Mouse (Mus musculus): ENCODE data around the gene Iqcf1. TPM values are rescaled to one million over a fixed set of nuclear protein-coding genes. Genes with fewer than 3 reads are reported as not detected.

The Iqcf1 gene
- polyA plus RNA-seq (2012; fragmentation: generic; extraction: Trizol) = under 1 TPM in 1 of 2 experiments, not detected in 1; 0.14 TPM

DNA sequence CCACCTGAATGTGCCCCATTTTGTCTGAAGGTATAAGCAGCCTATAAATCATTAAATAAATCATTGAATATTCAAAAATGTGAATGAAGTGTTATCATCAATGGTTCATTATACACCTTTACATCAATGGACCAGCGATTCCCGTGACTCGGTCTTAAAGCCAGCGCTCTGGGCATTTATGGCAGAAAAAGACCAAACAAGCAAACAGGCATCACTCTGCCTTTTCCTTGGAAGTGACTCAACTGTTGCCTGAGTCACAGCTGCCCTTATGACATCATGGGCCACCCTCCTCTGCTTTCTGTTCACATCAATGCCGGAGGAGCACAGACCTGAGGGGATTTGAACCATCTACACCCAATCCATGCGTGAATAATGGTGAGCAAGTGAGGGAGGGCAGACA is at the start of gene Iqcf1:
TSS of gene Iqcf1 (plus strand) at position 301 of the 400 bp plus-strand sequence.

DNA sequence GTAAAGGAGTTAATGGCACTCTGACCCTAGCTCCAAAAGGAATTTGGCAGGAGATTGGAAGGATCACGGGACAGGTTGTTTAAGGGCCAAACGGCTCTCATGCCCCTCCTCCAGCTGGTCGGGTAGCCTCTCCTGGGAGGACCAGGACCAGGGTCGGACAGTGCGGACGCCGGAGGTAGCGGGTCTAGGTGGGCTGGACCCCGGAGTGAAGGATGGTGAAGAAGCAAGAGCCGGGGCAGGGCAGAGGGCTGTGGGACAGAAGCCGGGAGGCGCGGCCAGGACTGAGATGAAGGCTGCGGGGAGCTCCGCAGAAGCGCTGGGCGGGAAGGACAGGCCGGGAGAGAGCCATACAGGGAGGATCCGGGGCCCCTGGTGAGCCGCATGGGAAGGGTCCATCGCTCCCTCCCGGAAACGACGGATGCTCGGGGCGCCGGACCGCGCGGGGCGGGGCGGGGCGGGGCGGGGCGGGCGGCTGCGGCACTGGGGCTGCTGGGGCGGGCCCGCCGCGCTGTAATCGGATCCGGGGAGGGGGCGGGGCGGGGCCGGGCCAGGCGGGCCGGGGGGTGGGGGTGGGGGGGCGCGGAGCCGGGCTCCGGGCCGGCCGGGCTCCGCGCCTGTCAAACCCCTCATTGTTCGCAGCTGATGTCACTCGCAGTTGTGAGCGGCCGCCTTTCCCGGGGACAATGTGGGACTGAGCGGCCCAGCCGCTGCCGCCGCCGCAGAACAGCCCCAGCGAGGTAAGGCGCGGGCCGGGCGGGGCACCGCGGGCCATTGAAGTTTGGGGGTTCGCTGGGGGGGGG is 46.3 kb upstream of the Iqcf1 start, which contains the start of gene Pcbp4:
TSS of gene Pcbp4 (plus strand) at position 21 of the 800 bp plus-strand sequence.

GRCm38 (mm10) chr9:106465571-106466200 is 34.1 kb upstream of the Iqcf1 start, which contains the start of gene Gpr62:
Gpr62 (minus strand) TSS chr9:106465938.

GRCm38 (mm10) chr9:106475663-106476001 is 24.1 kb upstream of the Iqcf1 start, which contains the start of gene Rrp9:
Rrp9 (plus strand) TSS chr9:106475963.

DNA sequence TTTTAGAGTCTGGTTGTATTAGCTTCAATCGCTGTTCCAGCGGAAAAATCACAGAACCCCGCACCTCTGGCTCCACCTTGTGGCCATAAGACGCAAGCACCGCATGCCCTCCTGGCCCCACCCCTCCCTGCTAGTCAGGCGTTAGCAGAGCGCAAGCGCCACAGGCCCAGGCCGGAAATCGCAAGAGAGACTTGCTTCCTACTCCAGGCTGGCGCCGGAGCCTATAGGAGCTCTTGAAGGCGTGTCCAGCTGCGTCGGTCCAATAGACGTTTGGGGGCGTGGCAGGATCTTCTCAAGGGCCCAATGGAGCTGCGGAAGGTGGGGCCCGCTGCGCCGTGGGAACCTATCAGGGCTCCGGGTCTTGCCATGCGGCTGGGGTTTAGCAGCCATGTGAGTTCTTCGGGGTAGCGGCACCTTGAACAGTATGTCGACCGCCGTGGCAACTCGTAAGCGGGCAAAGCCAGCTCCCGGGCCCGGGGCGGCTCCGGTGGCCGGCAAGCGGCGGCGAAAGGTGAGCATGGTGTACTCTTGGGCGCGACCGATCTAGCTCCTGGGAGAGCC is 22.8 kb upstream of the Iqcf1 start, which contains the start of gene Parp3:
TSS of gene Parp3 (minus strand) at position 26 of the 561 bp plus-strand sequence.

GRCm38 (mm10) chr9:106514273-106514672 is 14.5 kb downstream of the Iqcf1 start, which contains the start of gene Iqcf5:
Iqcf5 (plus strand) TSS chr9:106514573.

Other genes with a start within 250 kb of the Iqcf1 start
- 10 to 100 TPM; 16.9 to 35.1 TPM for gene Poc1a, start 218.9 kb upstream of the Iqcf1 start, polyA plus RNA-seq (2012; fragmentation: generic; extraction: Trizol)
- 10 to 100 TPM in 1 of 2 experiments, 1 to 10 TPM in 1; 2.0 to 12.1 TPM for gene Dusp7, start 131.3 kb upstream of the Iqcf1 start, polyA plus RNA-seq (2012; fragmentation: generic; extraction: Trizol)
- gene Rpl29, start 70.5 kb upstream of the Iqcf1 start, polyA plus RNA-seq (2012; fragmentation: generic; extraction: Trizol) = 100 to 1,000 TPM in 1 of 2 experiments, 10 to 100 TPM in 1; 59.4 to 106 TPM
- 10 to 100 TPM; 20.4 to 31.4 TPM for gene Acy1, start 61.6 kb upstream of the Iqcf1 start, polyA plus RNA-seq (2012; fragmentation: generic; extraction: Trizol)
- 10 to 100 TPM; 25.4 to 55.1 TPM for gene Abhd14b, start 52.5 kb upstream of the Iqcf1 start, polyA plus RNA-seq (2012; fragmentation: generic; extraction: Trizol)
- gene Abhd14a, start 52.3 kb upstream of the Iqcf1 start, polyA plus RNA-seq (2012; fragmentation: generic; extraction: Trizol) = 10 to 100 TPM; 20.7 to 21.6 TPM
- 100 to 1,000 TPM; 165 to 175 TPM for gene Pcbp4, start 46.7 kb upstream of the Iqcf1 start, polyA plus RNA-seq (2012; fragmentation: generic; extraction: Trizol)
- under 1 TPM; 0.07 to 0.48 TPM for gene Gpr62, start 34.0 kb upstream of the Iqcf1 start, polyA plus RNA-seq (2012; fragmentation: generic; extraction: Trizol)
- 10 to 100 TPM; 21.0 to 95.0 TPM for gene Rrp9, start 24.0 kb upstream of the Iqcf1 start, polyA plus RNA-seq (2012; fragmentation: generic; extraction: Trizol)
- gene Parp3, start 23.0 kb upstream of the Iqcf1 start, polyA plus RNA-seq (2012; fragmentation: generic; extraction: Trizol) = 10 to 100 TPM in 1 of 2 experiments, 1 to 10 TPM in 1; 9.7 to 44.0 TPM
- under 1 TPM in 1 of 2 experiments, not detected in 1; 0.07 TPM for gene Iqcf5, start 14.6 kb downstream of the Iqcf1 start, polyA plus RNA-seq (2012; fragmentation: generic; extraction: Trizol)
- gene Iqcf3, start 61.7 kb downstream of the Iqcf1 start, polyA plus RNA-seq (2012; fragmentation: generic; extraction: Trizol) = not detected
- not detected for gene Iqcf4, start 71.0 kb downstream of the Iqcf1 start, polyA plus RNA-seq (2012; fragmentation: generic; extraction: Trizol)
- not detected for gene Iqcf6, start 126.6 kb downstream of the Iqcf1 start, polyA plus RNA-seq (2012; fragmentation: generic; extraction: Trizol)
- not detected for gene Grm2, start 156.1 kb downstream of the Iqcf1 start, polyA plus RNA-seq (2012; fragmentation: generic; extraction: Trizol)
- gene Tex264, start 186.0 kb downstream of the Iqcf1 start, polyA plus RNA-seq (2012; fragmentation: generic; extraction: Trizol) = 100 to 1,000 TPM; 117 to 130 TPM

All from C3H10T1/2 (cell line).